Comparison of ENCODE assay signal across 14 mouse cellular contexts in the genomic region with DNA sequence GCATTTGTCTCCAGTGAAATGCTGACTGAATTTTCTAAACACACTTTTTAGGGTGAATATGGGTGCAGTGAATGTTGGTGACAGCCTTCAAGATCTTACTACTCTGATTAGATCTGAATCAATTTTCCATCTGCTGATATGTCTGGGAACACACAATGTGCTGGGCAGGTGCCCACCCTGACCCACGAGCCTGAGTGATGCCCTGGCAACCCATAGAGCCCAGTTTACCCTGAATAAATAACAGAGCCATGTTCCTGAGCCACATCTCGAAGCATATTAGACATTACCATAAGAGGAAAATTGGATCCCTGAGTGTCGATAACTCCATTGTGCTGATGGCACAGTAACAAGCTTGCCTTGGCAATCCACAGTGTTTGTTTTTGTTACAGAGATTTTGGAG.
DNase-seq lines count a peak whose midpoint lies in the region; ATAC-seq lines count a peak whose summit lies in the region.
"Had no signal": no experiment of that assay in that cellular context is flagged by ENCODE, and none has a peak within 500 bp of the region (broad histone marks: within the 10 kb centered on the region; RNA-seq: fewer than 3 reads in every experiment).

No protein-coding gene starts in this region.

- H3K27me3 ChIP-seq in hindbrain, embryonic 13.5 days, result no peaks in the 10 kb centered on the region
- no peaks in the 10 kb centered on the region for H3K27me3 ChIP-seq in midbrain, embryonic 12.5 days
- H3K27me3 ChIP-seq in neural tube, embryonic 15.5 days (replicated peaks), result no peaks in the 10 kb centered on the region
- H3K27me3 ChIP-seq: heart, embryonic 12.5 days had no signal

- H3K4me2 ChIP-seq in hindbrain, embryonic 13.5 days, result no peak overlapping the region
- no peak overlapping the region for H3K4me2 ChIP-seq in midbrain, embryonic 12.5 days (replicated peaks)
- no peak overlapping the region for H3K4me2 ChIP-seq in neural tube, embryonic 15.5 days
- H3K4me2 ChIP-seq: heart, embryonic 12.5 days had no signal

- WGBS in hindbrain, embryonic 13.5 days, result 17% methylated on average over 3 of the region's 3 CpGs
- 38% methylated on average over 3 of the region's 3 CpGs for WGBS in midbrain, embryonic 12.5 days
- 35% methylated on average over 3 of the region's 3 CpGs for WGBS in neural tube, embryonic 15.5 days

- H3K4me1 ChIP-seq in hindbrain, embryonic 13.5 days (replicated peaks), result peaks cover 68% of the 10 kb centered on the region
- peaks cover 64% of the 10 kb centered on the region for H3K4me1 ChIP-seq in midbrain, embryonic 12.5 days
- peaks cover 28% of the 10 kb centered on the region for H3K4me1 ChIP-seq in neural tube, embryonic 15.5 days

- peaks cover 16% of the 10 kb centered on the region for H3K36me3 ChIP-seq in hindbrain, embryonic 13.5 days
- H3K36me3 ChIP-seq in midbrain, embryonic 12.5 days, result peaks cover 8% of the 10 kb centered on the region
- peaks cover 12% of the 10 kb centered on the region for H3K36me3 ChIP-seq in neural tube, embryonic 15.5 days
- H3K36me3 ChIP-seq: heart, embryonic 12.5 days; limb, embryonic 10.5 days had no signal

- no peak for ATAC-seq in hindbrain, embryonic 13.5 days (ENCODE audit: low FRiP score)
- ATAC-seq in midbrain, embryonic 12.5 days (ENCODE audit: low FRiP score, low read depth), result peak; percentile 19; the same call in 1 of the 2 replicates
- no peak for ATAC-seq in neural tube, embryonic 15.5 days (ENCODE audit: low FRiP score)
- no peak for ATAC-seq in megakaryocyte progenitor cell, adult 5-6 weeks (replicated peaks; ENCODE audit: poor library complexity)
- ATAC-seq: liver, postnatal 0 days had no signal

- no peaks in the 10 kb centered on the region for H3K9me3 ChIP-seq in hindbrain, embryonic 13.5 days
- H3K9me3 ChIP-seq in midbrain, embryonic 12.5 days, result no peaks in the 10 kb centered on the region
- H3K9me3 ChIP-seq in neural tube, embryonic 15.5 days (replicated peaks), result no peaks in the 10 kb centered on the region
- H3K9me3 ChIP-seq: heart, embryonic 12.5 days; limb, embryonic 10.5 days had no signal

- no peak overlapping the region for H3K4me3 ChIP-seq in hindbrain, embryonic 13.5 days
- H3K4me3 ChIP-seq in midbrain, embryonic 12.5 days, result no peak overlapping the region
- no peak overlapping the region for H3K4me3 ChIP-seq in neural tube, embryonic 15.5 days (replicated peaks)
- H3K4me3 ChIP-seq: heart, embryonic 12.5 days; limb, embryonic 10.5 days had no signal

- DNase-seq in left cerebral cortex, postnatal 4 days, result peak; percentile 28
- DNase-seq in left cerebral cortex, postnatal 14 days (ENCODE audit: low spot score in 2 of 2), result no peak
- DNase-seq in urinary bladder, postnatal 14 days (ENCODE audit: low spot score), result no peak
- DNase-seq: adrenal gland, postnatal 10 days; cerebellum, adult 11 months; cerebellum, postnatal 36 days; kidney, adult 9 months; liver, postnatal 0 days had no signal

- H3K9ac ChIP-seq in hindbrain, embryonic 13.5 days, result no peak overlapping the region
- no peak overlapping the region for H3K9ac ChIP-seq in midbrain, embryonic 12.5 days (replicated peaks)
- H3K9ac ChIP-seq in neural tube, embryonic 15.5 days (replicated peaks), result no peak overlapping the region
- H3K9ac ChIP-seq: heart, embryonic 12.5 days; liver, postnatal 0 days had no signal

- intact Hi-C loops in left cerebral cortex, postnatal 4 days (cut with DNase I), result no loop called here
- intact Hi-C loops in left cerebral cortex, postnatal 14 days (cut with DNase I), result no loop called here

- H3K27ac ChIP-seq in hindbrain, embryonic 13.5 days, result peak overlapping the region; percentile 87
- peak overlapping the region; percentile 83 for H3K27ac ChIP-seq in midbrain, embryonic 12.5 days (replicated peaks)
- peak overlapping the region; percentile 28 for H3K27ac ChIP-seq in neural tube, embryonic 15.5 days (replicated peaks)
- H3K27ac ChIP-seq: limb, embryonic 10.5 days had no signal

Comparison
In these comparisons a context has a peak if more than half of its experiments do, and no peak if none do; other contexts are left out.
1. H3K27ac ChIP-seq: peak in every context shown above with its lines; median percentile 87 in hindbrain, embryonic 13.5 days; 83 in midbrain, embryonic 12.5 days; 28 in neural tube, embryonic 15.5 days.